Mouse (Mus musculus) c-Kit-positive CD71-positive TER-119-negative erythroid progenitor cells, embryonic 14.5 days (primary cell): ENCODE measurements at regions not wholly inside any gene's neighbourhood (a gene's known extent, or its start where the extent isn't known, plus 50 kb on each side); places are given as distances from the start of the nearest gene placed in this dataset.

Experiments
- DNase-seq: peaks from one replicate; pipeline ENCODE4 v3.0.0-alpha.2; 2013; ENCODE audit warnings: low read depth

DNA sequence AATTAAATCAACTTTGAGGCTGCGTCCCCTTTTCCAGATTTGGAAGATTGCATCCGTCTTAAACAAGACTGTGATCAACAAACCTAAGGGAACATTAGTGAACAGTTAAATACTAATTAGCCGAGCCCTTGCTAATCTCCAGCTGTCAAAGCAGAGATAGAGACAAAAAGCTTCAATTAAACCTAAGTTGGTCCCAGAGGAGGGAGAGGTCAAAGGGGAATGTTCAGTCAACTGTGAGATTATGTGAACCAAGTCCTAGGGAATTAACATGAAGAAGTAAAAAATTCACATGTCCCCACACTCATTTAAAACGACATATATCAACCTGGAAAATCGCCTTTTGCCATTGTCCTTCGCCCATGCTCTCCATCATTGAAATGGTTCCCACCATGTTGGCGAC, 59.7 kb upstream of the Tbx20 start:
- no peak for DNase-seq

DNA sequence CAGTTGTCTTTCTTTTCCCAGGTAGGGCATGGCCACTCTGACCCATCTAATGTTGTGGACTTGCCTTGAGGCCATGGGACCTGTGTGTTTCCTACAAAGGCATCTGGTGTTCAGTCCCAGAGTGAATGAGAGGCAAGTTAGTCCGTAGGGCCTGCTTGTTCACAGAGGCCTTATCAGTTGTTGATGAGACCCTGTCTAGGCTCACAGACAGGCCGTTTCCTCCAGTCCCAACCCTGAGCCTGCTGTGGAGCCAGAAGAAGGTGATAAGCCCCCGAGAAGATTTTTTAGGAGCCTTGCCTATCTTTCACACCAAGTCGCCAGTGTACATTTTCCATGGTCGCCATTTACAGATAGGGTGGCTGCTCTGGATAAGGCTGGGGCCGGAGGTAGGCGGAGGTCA, 74.1 kb upstream of the Tbx20 start:
- no peak for DNase-seq

DNA sequence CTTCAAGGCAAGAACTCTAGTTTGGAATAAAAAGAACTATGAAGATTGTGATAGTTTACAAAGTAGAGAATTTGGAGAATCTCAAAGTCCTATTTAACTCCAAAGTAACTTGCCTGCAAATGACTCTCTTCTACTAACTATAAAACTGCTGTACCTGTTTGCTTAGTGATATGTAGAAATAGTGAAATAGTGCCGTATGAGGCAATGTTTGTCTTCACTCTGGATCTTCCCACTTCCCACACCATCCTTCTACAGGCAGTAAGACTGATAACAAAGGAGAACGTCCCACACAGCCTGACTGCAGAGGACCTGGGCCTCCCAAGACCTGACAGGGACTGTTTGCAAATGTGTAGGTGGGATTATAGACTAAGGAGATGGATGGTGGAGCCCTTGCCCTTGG, 85.4 kb upstream of the Tbx20 start:
- no peak for DNase-seq

DNA sequence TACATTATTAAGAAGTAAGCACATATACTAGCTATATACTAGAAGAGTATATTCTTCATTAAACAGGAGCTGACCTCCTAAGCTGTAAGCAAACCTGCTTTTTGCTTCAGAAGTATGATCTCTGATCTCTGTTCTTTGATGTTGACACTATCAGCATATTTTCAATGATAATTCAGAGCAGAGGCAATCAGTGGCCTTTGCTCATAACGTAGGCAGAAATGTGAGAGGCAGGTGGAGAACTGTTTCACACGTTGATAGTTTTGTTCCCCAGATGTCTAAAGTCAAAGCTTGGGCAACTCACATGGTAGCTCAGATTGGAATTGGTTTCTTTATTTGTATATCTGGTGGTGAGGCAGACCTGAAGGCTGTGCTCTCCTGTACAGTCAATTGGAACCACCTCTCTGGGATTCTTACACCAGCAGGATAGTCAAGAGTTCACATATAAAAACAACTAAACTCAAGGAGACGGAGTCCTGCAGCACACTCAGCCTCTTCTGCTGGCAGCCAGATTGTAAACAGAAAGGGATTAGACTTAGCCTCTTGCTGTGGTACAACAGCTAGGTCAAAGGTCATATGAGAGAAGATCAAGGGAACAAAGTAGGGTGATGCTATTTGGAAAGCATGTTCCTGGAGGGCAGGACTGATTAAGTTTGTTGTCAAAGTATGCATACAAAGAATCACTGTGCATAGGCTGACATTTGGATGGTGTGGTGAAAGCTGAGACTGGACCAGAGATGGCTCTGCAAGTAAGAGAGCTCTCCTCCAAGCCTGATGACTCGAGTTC, 92.5 kb upstream of the Tbx20 start:
- DNase-seq = no peak

DNA sequence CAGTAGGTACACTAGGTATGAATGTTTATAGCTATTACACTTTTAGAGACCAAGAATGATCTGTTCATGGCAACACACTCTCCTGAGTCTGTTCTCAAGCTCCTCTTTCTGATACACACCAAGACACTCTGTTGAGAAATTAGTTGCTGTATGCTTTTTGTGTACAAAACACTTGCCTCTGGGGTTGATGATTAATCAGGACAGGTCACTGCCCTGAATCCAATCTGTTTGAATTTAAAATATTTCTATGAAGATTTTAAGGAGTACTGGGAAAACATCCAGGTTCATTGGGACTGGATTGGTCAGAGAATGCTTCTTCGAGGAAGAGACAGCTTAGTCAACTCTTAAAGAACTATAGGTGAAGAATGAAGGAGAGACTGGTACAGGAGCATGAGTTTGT, 94.6 kb upstream of the Tbx20 start:
- no peak for DNase-seq

DNA sequence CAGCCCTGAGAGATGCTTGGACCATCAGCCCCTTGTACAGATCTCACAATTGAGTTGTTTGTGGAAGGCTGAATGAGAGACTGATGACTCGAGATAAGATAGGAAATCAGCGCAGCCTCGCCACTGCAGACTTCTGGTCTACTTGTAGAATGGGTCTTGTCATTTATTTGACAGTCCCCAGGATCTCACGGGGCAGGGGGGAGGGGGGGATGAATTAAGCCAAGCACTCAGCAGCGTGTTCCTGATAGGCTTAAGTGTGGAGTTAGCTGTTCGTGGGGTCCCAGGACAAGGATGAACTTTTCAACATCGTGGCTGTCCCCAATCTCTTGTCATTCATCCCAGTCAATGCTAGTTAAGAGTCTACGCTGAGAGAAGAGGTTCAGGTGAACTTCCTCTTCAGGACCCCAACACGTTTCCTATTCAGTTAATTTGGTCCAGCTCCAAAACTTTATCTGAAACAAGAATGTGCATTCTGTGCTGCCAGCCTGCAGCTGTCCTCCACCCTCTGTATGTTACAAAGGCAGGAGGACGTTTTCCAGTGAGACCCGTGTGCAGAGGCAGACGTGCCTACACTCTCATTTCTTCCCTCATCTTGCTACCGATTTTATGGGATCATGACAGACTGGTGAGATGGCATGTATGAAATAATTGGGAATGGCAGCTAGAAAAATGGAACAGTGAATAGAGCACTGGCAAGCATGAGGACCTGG, 100.5 kb upstream of the Tbx20 start:
- no peak for DNase-seq

DNA sequence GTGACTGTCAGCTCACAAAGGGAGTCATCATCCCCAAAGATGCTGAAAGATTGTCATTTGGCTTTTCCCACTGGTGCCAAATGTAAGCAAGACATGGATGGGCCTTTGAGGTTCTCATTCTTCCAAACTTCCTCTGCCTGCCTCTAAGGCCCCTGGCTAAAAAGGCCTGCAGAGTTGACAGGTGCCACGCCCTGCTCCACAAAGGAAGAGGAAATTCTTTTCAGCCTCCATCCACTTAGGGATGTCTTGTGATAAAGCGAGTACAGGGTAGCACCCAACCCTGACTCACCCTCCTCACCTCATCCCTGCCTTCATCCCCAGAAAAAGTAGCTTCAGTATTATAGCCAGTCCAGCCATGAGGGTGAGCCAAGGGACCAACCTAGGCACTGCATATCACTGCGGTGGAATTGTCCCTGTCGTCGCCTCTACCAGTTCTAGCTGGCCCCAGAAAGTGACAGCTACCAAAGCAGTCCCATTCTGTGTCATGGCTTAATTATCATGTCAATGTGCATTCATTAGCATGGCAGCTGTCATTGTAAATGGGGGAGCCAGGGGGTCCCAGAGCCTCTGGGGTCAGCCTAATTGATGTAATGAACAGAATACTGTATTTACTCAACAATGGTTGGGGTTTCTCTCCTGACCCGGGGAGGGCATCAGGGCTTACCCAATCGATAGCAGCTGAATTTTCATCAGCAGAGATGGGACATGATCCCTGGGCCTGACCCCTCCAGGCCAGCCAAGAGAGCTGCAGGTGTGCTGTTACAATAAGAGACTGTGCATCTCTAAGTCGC, 104.5 kb upstream of the Tbx20 start:
- no peak for DNase-seq

DNA sequence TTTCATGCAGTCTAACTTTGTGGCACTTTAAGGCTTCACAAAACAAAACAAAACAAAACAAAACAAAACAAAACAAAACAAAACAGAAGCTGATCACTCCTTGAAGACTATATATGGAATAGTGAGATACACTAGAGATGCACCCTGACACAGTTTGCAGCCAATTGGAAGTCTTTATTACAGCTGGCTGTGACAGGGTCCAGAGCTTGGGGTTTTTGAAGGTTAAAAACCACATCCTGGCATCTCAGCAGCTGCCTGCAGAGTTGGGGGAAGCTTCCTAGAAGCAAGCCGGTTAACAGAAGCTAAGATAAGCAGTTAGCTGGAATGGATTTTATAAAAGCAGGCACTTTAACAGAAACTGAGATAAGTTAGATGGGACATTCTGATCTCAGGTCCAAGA, 105.6 kb upstream of the Tbx20 start:
- no peak for DNase-seq

DNA sequence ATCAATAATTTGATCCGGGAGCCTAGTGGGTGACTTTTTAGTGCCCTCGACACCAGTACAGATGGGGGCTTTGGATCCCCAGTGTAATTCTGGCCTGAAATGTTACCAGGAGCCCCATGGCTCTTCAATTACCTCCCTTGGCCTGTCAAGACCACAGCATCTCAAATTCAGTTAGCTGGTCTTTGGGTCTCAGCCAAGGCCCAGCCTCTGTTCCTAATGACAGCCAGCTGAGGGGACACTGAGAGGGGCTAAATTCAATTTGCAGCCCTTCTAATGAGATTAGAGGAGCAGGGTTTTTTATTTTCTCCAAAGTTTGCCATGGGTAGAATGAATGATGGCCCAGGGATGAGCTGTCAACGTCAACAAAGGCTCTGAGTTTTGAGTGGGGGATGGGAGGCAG, 109.9 kb upstream of the Tbx20 start:
- DNase-seq = no peak

DNA sequence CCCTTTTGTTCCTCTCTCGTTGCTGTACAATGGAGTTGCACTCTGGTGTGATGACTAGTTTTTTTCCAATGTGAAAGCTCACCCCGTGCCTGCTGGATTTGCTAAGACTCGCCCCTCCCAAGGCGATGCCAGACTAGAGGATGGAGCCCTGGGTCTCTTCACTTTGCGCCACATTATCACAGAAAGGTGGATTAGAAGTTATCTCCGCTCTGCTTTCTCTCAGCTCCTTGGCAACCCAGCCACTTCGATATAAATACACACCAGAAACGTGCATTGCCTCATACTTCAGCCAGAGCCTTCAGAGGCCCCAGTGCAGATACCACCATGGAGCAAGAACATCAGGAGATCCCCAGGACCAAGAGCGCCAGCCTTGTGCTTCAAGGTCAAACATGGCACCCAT, 114.2 kb upstream of the Tbx20 start:
- DNase-seq = no peak

DNA sequence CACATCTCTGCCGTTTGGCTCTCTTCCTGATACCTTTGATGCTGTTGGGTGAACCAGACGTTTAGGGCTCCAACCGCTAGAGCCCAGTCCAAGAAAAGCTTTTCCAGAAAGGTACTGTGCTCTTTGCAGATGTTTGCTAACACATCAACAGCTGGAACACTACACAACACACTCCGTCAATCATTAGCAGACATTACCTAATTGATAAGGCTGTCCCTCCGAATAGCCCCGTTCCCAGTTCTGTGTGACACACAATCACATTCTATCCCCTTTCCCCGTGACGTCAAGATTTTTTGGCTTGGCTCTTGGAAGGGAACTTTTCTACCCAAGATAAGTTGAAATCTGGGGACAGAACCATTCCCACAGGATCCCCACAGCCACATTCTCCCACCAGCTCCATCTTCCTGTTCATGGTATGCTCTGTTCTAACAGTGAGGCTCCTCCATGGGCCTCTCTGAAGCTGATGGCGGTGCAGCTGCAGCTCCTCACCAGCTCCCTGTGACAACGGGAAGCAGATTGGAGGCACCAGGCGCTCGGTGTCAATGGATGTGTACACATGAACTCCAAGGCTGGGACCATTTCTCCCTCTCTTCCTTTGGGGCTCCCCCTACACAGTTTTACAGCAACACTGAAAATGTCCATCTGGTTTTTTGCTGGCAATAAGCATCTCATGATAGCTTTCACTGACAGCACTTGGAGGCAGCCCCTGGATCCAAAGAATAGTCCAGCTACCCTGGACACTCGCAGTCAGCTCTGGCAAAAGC, 122.6 kb upstream of the Tbx20 start:
- DNase-seq = no peak

DNA sequence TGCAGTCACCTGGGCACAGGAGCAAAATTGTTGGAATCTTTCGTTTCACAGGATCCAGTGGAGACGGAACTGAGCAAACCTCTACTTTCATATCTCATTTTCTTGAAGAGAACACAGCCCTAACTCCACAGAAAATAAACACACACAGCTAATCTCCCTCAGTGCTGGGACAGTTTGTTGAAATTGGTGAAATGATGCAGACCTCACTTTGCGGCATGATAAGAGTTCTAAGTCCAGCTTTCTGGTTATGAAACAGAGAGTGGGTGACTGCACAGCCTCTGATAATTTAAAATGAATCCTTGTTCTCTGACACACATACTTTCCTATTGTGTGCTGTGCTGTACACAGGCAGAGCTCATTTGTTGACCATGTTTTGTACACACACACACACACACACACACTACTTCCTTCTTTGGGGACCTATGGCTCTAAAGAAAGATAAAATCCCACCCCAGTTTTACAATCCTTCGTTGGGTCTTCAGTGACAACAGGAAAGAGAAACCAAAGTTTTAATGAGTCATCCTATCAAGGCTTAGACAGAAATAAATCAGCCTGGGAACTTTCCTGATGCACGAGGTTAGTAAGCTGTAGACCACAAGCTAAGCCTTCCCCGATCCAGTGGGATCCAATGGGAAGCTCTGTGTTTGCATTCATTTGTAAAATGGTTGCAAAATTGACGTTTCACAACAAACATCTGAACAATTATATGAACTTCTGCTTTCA, 125.3 kb upstream of the Tbx20 start:
- no peak for DNase-seq

DNA sequence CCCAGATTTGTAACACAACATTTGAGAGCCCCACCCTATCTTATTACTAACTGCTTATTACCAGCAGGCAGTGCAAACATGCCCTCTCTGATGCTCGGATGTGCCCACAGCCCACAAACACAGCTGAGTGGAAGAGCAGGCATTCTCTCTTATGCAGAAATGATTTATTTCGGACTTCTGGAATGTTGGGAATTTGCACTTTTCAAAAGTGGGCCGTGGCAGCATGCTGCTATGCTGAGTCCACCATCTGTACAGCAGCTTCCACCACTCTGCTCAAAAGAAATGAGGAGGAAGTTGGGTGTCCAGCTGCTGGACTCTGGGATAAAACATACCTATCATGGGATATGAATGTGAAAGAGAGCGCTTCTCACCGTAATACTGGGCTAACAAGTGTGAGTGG, 129.6 kb upstream of the Tbx20 start:
- DNase-seq = no peak

DNA sequence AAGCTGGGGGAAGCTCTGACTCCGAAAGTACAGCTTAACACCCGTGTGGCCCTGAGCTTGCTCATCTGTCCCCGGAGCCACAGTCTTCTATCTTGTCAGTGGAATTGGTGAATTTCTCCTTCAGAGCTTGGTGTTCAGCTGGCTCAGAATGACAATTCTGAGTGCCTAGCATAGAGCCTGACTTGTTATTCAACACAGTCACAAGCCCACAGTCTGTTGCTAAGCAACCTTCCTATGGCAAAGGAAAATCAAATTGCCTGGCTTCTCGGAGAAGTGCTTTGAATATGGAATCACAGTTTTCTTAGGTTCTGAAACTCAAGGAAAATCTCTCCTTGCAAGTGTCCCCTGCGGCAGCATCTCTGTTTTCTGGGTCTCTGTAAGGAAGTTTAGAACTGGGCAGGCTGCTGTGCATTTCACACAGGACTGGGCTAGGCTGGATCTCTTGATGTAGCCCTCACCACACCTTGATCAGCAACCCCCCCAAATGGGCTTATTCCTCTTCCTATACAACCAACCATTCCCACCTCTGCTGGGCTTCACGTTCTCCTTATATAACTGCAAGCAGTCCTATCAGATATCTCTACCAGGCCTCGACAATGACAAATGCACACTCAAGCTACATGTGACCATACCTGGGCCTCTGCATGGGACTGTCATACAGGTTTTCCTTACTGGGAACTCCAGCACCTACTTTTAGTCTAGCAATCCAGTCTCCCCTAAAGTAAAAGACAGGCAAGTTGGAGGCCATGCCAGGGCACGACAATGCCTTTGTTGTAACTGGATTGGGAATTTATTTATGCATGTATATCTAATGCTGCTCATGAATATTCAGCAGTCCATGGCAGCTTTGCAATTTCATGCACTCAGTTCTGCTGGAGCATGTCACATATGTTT, 135.2 kb upstream of the Tbx20 start:
- no peak for DNase-seq

DNA sequence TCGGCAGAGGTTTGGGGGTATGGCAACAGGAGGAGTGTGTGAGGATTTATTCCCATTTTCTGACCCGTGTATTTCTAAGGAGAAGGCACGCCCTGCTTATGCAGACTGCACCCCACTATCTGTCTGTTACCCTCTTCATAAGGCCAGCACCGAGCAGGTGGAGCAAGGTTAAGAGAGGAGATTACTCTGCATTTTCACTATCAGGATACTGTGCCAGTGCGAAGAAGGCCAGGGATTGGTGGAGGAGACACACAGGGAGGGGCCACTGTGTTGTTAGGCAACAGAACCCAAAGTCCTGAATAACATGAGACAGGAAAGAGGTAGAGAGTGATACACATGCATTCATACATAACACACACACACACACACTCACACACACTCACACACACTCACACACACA, 136.6 kb upstream of the Tbx20 start:
- DNase-seq = peak; percentile 40

DNA sequence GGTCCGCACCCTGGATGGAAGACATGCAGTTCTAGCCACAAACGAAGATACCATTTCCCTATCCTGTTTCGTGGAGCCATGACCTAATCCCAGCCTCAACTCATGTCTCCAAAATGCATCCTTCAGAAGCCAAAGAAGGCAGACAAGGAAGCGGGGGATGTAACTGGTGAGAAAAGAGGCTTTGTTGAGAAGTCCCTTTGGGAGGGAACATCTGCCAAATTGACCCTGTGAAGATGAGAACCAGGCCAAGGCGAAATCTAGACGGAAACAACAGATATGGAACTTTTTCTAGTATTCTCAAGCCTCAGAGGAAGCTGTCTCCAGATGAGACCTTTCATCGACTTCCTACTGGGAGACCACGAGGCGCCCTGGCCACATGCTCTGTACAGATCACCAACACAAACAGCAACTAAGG, 145.9 kb upstream of the Tbx20 start:
- no peak for DNase-seq

DNA sequence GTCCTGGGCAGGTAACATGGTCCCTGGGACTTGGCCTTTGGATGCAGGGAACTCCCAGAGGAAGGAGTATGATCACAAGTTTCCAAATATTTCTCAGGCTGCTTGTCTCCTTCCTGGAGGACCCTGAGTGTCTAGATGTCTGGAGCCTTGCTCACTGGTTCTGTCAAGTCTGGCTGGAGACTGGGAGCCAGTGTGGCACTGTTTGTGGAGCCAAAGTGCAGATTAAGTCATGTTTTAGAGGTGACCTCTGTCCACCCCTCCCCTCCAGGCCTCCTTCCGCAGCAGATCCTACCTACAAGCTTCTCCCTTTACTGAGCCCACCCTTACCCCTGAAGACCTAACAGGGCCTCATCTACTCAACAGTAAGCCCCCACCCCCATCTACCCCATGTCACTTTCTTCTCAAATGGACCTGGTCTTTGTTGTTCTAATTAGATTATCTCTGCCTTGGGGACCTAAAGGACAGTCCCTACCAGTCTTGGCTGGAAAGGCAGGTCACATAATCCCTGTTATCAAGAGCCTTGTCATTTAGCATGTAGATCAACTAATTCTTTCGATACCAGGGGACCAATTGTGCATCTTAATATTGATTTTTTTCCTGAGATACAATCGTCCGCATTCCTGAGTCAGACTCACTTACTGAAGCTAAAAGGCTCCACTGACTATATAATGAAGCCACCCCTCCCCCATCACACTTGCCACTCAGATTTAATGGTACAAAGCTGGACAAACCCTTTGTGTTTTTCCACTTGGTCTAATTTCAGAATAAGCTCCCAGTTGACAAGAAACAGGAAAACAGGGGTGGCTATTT, 148.2 kb upstream of the Tbx20 start:
- no peak for DNase-seq

DNA sequence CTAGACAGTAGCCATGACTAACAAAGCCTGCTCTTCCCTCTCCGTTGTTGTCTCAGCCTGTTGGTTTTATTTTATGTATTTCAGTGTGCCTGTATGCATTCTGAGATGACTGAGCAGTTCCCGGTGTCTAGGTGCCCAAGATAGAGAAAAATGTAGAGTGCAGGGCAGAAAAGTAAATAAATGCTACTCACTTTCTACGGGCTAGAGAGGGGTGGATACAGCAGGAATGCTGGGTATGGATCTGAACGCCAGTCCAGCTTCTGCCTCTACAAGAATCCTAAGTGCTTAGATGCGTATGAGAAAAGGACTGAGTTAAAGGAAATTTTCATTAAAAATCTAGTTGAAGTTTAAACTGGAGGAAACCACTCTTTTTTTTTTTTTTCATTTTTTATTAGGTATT, 149.4 kb upstream of the Tbx20 start:
- no peak for DNase-seq

DNA sequence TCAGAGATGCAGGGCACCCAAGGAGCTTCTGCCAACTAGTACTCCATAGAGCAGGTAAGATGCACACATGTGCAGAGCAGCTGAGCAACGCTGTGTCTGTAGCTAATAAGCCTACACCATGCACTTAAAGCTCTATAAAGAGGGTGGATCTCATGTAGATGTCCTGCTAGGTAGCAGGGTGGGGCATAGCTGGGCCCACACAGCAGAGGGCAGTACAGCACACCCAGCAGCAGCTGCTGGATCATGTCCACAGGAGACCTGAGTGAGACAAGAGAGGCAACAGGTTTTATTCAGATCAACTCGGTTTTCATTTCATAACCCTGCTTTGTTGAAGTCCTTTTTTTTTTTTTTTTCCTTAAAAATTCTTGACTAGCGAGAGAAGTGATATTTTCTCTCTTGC, 151.5 kb upstream of the Gm10181 start:
- DNase-seq = no peak

DNA sequence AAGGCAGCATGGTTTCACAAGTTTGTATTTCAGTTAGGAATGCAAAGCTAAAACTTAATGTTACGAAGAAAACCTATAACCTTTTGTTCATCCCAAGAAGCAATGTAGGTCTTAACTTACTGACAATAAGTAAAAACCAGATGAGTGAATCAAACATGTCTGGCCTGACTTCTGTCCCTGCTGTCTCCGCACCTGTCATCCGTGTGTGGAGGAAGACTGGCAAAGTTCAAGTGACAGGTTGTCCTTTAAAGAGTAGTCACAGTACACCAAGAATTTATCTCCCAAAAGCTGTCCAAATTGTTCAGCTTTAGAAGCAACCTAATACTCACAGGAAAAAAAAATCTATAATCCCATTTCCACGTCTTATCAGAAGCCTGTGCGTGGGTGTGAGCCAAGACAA, 146.3 kb upstream of the Gm10181 start:
- no peak for DNase-seq
